Mouse (Mus musculus): ENCODE results near the gene Ptges2. TPM values are rescaled to one million over a fixed set of nuclear protein-coding genes. Genes with fewer than 3 reads are reported as not detected.

Ptges2 gene
- total RNA-seq, 2 experiments from 2014 or later, result 69.9 to 70.6 TPM

DNA sequence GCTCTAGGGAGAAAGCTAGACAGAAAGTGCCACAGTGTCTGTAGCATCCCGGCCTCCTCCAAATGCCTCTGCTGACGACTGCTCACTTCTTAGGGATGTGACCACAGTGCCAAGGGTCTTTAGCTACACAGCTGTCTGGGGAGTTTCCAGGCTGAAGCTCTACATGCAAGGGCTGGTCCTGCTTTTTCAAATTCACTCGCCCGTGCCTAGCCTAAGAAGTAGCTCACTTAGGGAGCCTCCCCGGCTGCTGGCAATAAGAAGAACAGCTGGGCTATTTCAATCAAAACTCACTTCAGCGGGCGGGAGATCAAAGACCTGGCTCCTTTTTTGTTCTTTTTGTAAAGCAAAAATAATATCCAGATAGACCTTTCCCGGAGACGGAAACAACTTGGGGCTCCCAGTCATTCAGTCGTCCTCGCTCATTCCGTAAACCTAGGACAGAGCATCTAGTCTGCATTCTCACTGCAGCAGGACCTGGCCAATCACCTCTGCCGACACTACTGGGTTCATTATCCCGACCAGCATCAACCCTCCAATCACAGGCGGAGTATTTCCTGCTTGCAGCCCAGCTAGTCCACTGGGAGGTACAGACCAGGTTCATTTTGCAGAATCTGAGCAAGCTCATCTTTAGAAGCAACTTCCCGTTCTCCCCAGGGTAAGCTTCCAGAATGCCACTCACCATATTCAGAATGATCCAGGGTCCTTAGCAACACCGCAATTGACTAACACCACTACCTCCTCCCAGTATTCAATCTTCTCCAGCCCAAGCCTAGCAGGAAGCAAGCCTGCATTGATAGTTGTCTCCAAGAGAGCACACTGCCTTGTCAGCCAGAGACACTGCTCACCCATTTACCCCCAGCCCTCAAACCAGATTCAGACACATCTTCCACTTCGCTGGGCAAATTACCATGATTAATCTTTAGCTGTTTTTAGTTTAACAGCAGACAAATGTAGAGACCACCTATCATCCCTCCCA is 35.3 kb downstream of the Ptges2 start:
- DNase-seq, result peak; percentile 62 to 69
- intact Hi-C loops (cut with DNase I), result no loop called here

GRCm38 (mm10) chr2:32436686-32437372 is 41.1 kb downstream of the Ptges2 start:
- intact Hi-C loops (cut with DNase I), result no loop called here
- DNase-seq, result no peak

GRCm38 (mm10) chr2:32437612-32438166 is 42.0 kb downstream of the Ptges2 start:
- intact Hi-C loops (cut with DNase I), result no loop called here
- DNase-seq, result no peak

GRCm38 (mm10) chr2:32438733-32439132 is 43.0 kb downstream of the Ptges2 start:
- no peak for DNase-seq
- intact Hi-C loops (cut with DNase I), result no loop called here

DNA sequence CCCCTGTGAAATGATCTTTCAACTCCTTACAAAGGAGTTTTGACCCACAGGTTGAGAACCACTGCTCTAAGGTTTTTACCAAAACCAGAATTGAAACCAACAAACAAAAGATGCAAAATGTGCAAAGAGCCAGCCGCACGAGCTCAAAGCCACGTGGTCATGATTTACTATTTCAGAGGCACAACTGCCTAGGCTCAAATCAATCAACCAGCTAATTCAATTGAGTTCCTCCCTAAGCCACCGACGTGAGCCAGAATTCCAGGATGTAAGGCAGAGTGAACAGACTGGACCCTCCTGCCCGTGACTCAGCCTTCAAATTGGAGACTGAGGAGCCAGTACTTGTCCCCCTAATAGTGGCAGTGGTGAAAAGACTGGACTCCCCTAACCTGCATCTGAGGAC is 43.5 kb downstream of the Ptges2 start:
- intact Hi-C loops (cut with DNase I), result no loop called here
- no peak for DNase-seq

- DNase-seq, result no peak
- intact Hi-C loops (cut with DNase I), result no loop called here
Measured at GRCm38 (mm10) chr2:32440164-32440563, 44.5 kb downstream of the Ptges2 start.

- intact Hi-C loops (cut with DNase I), result no loop called here
- DNase-seq, result no peak
Measured at GRCm38 (mm10) chr2:32440632-32441031, 44.9 kb downstream of the Ptges2 start.

GRCm38 (mm10) chr2:32441550-32441949 is 45.9 kb downstream of the Ptges2 start:
- intact Hi-C loops (cut with DNase I), result no loop called here
- no peak for DNase-seq

DNA sequence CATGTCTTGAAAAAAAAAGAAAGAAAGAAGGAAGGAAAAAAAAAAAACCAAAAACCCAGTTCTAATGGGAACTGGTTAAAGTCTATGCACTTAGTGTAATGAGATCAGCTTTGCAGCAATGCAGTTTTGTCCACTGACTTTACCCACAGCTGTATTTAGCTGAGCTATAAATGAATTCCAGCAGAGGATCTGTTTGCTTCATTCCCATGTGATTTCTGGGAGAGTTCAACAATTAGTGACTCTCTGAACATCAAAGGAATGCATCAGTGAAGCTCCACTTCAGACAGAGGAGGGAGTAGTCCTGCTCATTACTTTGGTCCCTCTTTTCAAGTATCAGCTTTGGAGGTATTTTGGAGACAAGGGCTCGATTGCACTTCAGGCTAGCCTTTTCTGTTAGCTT is 49.8 kb downstream of the Ptges2 start:
- intact Hi-C loops (cut with DNase I), result no loop called here
- DNase-seq, result no peak

- intact Hi-C loops (cut with DNase I), result no loop called here
- DNase-seq, result peak; percentile 52 to 53
Measured at GRCm38 (mm10) chr2:32447264-32447936, 51.7 kb downstream of the Ptges2 start.

DNA sequence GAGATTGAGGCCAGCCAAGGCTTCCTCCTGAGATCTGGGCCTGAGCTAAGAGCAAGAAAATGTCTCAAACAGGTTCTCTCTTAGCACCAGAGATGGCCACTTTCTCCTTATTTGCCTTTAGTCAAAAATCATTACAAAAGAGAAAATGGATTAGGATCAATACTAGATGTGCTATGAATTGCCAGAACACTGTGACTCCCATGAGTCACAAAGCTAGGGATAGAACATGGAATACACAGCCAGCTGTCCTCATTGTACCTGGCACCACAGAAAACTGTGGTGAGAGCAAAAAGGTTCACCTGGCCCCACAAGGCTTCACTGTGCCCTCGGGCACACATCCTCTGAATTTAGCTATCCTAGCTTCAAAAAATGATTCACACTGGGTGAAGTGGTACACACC is 52.8 kb downstream of the Ptges2 start:
- DNase-seq, result no peak
- intact Hi-C loops (cut with DNase I), result no loop called here

- intact Hi-C loops (cut with DNase I), result loop anchor here (1.0 kb wide), 1 partner anchor 23 kb away; no protein-coding TSS in a partner anchor
- DNase-seq, result no peak
Measured at GRCm38 (mm10) chr2:32449761-32450754, 54.4 kb downstream of the Ptges2 start, which contains the start of gene Naif1. Naif1 (plus strand) TSS chr2:32450457.

DNA sequence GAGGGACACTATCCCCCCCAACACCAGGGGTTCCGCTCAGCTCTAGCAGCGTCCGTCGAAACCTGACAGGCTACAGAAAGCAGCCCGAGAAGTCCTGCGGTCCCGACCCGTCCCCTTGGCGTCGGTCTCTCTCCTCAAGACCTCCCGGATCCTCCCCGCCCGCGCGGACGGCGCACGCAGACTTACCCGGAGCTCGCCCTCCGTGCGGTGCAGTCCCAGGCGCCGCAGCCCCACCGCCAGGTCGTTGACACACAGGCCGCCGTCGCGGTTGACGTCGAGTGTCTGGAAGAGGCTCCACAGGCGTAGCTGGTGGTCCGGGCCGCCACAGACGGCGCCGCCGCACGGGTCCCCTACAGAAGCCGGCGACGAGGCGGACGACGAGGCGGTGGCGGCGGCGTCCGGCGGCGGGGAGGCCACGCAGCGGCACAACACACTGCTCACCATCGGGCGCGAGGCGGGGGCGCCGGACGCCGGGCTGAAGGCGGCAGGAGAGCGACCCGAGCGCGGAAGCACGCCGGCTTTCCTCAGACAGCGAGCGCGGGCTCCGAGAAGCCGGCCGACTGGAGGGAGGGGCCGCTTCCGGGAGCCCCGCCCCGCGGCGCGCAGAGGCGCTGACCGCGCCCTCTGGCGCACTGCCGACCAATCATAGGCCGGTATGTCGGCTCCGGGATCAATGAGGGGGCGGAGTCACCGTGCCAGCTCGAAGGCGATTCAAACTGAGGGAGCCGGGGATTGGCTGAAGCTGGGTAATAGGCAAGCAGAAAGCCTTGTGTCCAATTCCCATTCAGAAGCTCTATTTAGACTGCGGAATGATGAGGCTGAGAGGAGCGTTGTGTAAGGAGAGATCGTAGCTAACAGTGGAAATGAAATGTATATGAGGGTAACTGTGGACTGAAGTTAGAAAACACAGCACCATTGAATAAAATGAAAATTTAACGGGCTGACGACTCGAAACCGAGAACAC is 55.5 kb downstream of the Ptges2 start, which contains the start of gene Slc25a25:
Slc25a25 (minus strand) TSS at position 565 of the 964 bp plus-strand sequence.
- intact Hi-C loops (cut with DNase I), result no loop called here
- peak; percentile 97 to 98 for DNase-seq

GRCm38 (mm10) chr2:32451870-32452372 is 56.2 kb downstream of the Ptges2 start:
- intact Hi-C loops (cut with DNase I), result no loop called here

DNA sequence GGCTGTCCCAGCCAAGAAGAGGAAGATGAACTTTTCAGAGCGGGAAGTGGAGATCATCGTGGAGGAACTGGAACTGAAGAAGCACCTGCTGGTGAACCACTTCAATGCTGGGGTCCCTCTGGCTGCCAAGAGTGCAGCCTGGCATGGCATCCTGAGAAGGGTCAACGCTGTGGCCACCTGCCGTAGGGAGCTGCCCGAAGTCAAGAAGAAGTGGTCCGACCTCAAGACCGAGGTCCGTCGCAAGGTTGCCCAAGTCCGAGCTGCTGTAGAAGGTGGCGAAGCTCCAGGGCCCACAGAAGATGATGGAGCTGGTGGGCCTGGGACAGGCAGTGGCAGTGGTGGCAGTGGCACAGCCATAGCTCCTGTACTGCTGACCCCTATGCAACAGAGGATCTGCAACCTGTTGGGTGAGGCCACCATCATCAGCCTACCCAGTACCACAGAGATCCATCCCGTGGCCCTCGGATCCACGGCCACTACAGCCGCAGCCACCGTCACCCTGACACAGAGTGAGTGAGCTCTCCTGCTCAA is 56.8 kb downstream of the Ptges2 start:
- DNase-seq, result no peak

More at GRCm38 (mm10) chr2:32451870-32452372, 56.2 kb downstream of the Ptges2 start:
- peak; percentile 98 to 99 for DNase-seq

DNA sequence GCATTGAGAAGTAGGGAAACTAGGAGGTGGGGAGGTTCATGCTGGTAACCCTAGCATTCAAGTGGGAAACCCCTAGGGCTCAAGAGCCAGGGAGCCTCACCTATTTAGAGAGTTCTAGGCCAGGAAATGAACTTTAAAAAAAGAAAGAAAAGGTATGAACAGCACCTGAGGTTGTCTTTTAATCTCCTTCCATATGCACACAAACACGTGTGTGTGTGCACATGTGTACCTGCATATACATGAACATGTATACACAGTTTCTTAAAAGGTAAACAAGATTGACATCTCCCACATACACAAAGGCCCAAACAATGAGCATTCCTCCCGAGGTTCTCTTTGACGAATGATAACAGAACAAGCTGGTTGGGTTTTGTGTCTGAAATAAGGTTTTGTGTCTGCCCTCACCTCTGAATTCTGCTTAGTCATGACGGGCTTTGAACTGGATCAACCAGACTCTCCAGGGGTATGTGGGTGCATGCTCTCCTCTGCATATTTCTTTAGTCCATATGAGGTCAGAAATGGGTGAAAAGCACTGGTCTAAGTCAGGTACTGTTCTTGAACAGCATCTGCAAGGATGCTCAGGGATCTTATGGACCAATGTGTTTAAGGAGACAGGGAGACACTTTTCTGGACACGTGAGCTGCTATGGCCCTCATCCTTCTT is 58.1 kb downstream of the Ptges2 start:
- DNase-seq, result no peak
- intact Hi-C loops (cut with DNase I), result loop anchor here (2.0 kb wide), 1 partner anchor 37 kb away; no protein-coding TSS in a partner anchor

More for the DNA sequence above, 56.8 kb downstream of the Ptges2 start:
- intact Hi-C loops (cut with DNase I), result no loop called here

GRCm38 (mm10) chr2:32454633-32455032 is 58.9 kb downstream of the Ptges2 start:
- no peak for DNase-seq
- intact Hi-C loops (cut with DNase I), result loop anchor here (2.0 kb wide), 1 partner anchor 38 kb away; no protein-coding TSS in a partner anchor

Measured in heart, postnatal 36 days (tissue).